33 mouse cellular contexts compared by ENCODE assay signal in genomic region chr15:80731043-80731442, GRCm38 (mm10). TPM values are rescaled to one million over a fixed set of nuclear protein-coding genes. Genes with fewer than 3 reads are reported as not detected.
"Had no signal": no experiment of that assay in that cellular context is flagged by ENCODE, and none has a peak within 500 bp of the region (broad histone marks: within the 10 kb centered on the region; RNA-seq: fewer than 3 reads in every experiment).

No protein-coding gene starts in this region.

- H3K9me3 ChIP-seq: limb, embryonic 10.5 days; limb, embryonic 12.5 days; limb, embryonic 13.5 days; limb, embryonic 15.5 days; liver, embryonic 12.5 days; liver, embryonic 13.5 days; liver, embryonic 15.5 days; lung, embryonic 15.5 days; megakaryocyte, embryonic 14.5 days; midbrain, embryonic 10.5 days; midbrain, embryonic 12.5 days; midbrain, embryonic 13.5 days; midbrain, embryonic 15.5 days; neural tube, embryonic 12.5 days had no signal

- H3K4me1 ChIP-seq: limb, embryonic 10.5 days; limb, embryonic 12.5 days; limb, embryonic 13.5 days; limb, embryonic 15.5 days; liver, embryonic 12.5 days; liver, embryonic 15.5 days; midbrain, embryonic 15.5 days; neural tube, embryonic 12.5 days had no signal

- DNase-seq: left cerebral cortex, postnatal 4 days; liver; liver, embryonic 13.5 days; liver, postnatal 0 days; lung, adult 18-20 months; lung, adult 2 months; lung, embryonic 14.5 days; lung, postnatal 10 days; lung, postnatal 14 days; lung, postnatal 36 days; lung, postnatal 4 days; midbrain, embryonic 14.5 days had no signal

- H3K27ac ChIP-seq: limb, embryonic 10.5 days; limb, embryonic 12.5 days; limb, embryonic 13.5 days; limb, embryonic 15.5 days; liver, embryonic 12.5 days; liver, embryonic 13.5 days; liver, embryonic 14.5 days; liver, embryonic 15.5 days; lung, embryonic 15.5 days; macrophage; midbrain, embryonic 10.5 days; midbrain, embryonic 12.5 days; midbrain, embryonic 13.5 days; midbrain, embryonic 15.5 days; neural tube, embryonic 12.5 days had no signal

- H3K27me3 ChIP-seq: limb, embryonic 12.5 days; limb, embryonic 13.5 days; limb, embryonic 15.5 days; liver, embryonic 12.5 days; liver, embryonic 13.5 days; liver, embryonic 15.5 days; lung, embryonic 15.5 days; megakaryocyte, embryonic 14.5 days; midbrain, embryonic 12.5 days; midbrain, embryonic 13.5 days; midbrain, embryonic 15.5 days; neural tube, embryonic 12.5 days had no signal

- ATAC-seq: liver, embryonic 12.5 days; liver, postnatal 0 days; lung, postnatal 0 days; midbrain, embryonic 13.5 days; midbrain, embryonic 15.5 days; midbrain, embryonic 16.5 days had no signal

- H3K4me3 ChIP-seq: limb, embryonic 10.5 days; limb, embryonic 12.5 days; limb, embryonic 13.5 days; limb, embryonic 15.5 days; liver, embryonic 12.5 days; liver, embryonic 13.5 days; liver, embryonic 15.5 days; lung, embryonic 15.5 days; megakaryocyte, embryonic 14.5 days; midbrain, embryonic 10.5 days; midbrain, embryonic 12.5 days; midbrain, embryonic 13.5 days; midbrain, embryonic 15.5 days; myocyte; neural tube, embryonic 12.5 days had no signal

- H3K9ac ChIP-seq: limb, embryonic 12.5 days; limb, embryonic 13.5 days; limb, embryonic 15.5 days; liver, embryonic 12.5 days; liver, embryonic 13.5 days; liver, embryonic 14.5 days; liver, embryonic 15.5 days; liver, postnatal 0 days; lung, embryonic 14.5 days; lung, embryonic 15.5 days; midbrain, embryonic 12.5 days; midbrain, embryonic 13.5 days; midbrain, embryonic 15.5 days; neural tube, embryonic 12.5 days had no signal

- H3K36me3 ChIP-seq: limb, embryonic 10.5 days; limb, embryonic 12.5 days; limb, embryonic 13.5 days; limb, embryonic 15.5 days; liver, embryonic 12.5 days; liver, embryonic 13.5 days; liver, embryonic 15.5 days; lung, embryonic 15.5 days; midbrain, embryonic 10.5 days; midbrain, embryonic 12.5 days; midbrain, embryonic 13.5 days; midbrain, embryonic 15.5 days; neural tube, embryonic 12.5 days had no signal

- H3K4me2 ChIP-seq: limb, embryonic 12.5 days; limb, embryonic 13.5 days; limb, embryonic 15.5 days; liver, embryonic 11.5 days; liver, embryonic 12.5 days; liver, embryonic 13.5 days; liver, embryonic 15.5 days; lung, embryonic 14.5 days; lung, embryonic 15.5 days; midbrain, embryonic 11.5 days; midbrain, embryonic 12.5 days; midbrain, embryonic 13.5 days; midbrain, embryonic 15.5 days; neural tube, embryonic 12.5 days had no signal

RNA-seq across cellular contexts. Expression of gene Fam83f, which starts 59.4 kb away (rescaled TPM):
- total RNA-seq: megakaryocyte-erythroid progenitor cell, adult 5-6 weeks had no signal
- polyA plus RNA-seq: myocyte had no signal
